26 mouse cellular contexts compared by ENCODE assay signal in genomic region chr12:17241614-17242013, GRCm38 (mm10). TPM values are rescaled to one million over a fixed set of nuclear protein-coding genes. Genes with fewer than 3 reads are reported as not detected.
DNase-seq lines count a peak whose midpoint lies in the region; ATAC-seq and TF ChIP-seq lines count a peak whose summit lies in the region.
"Had no signal": no experiment of that assay in that cellular context is flagged by ENCODE, and none has a peak within 500 bp of the region (broad histone marks: within the 10 kb centered on the region; RNA-seq: fewer than 3 reads in every experiment).

No protein-coding gene starts in this region.

- H3K27ac ChIP-seq in layer of hippocampus, adult 2 months: peak overlapping the region; percentile 94
- H3K27ac ChIP-seq in intestine, postnatal 0 days (ENCODE audit: low read depth, low read length): no peak overlapping the region
- H3K27ac ChIP-seq: heart, embryonic 10.5 days; heart, embryonic 15.5 days; hindbrain, postnatal 0 days; intestine, embryonic 15.5 days; kidney, postnatal 0 days; limb, embryonic 10.5 days; limb, embryonic 15.5 days; liver, embryonic 13.5 days; midbrain, embryonic 12.5 days; neural tube, embryonic 15.5 days had no signal

- no peak overlapping the region for H3K4me2 ChIP-seq in intestine, postnatal 0 days (replicated peaks; ENCODE audit: low read depth)
- H3K4me2 ChIP-seq: heart, embryonic 15.5 days; intestine, embryonic 15.5 days; limb, embryonic 15.5 days; liver, embryonic 13.5 days; midbrain, embryonic 12.5 days; neural tube, embryonic 15.5 days had no signal

- intact Hi-C loops in left cerebral cortex, postnatal 25 days (cut with DNase I): no loop called here

- H3K27me3 ChIP-seq in intestine, postnatal 0 days (replicated peaks; ENCODE audit: control insufficient read depth, insufficient read depth, low read length): no peaks in the 10 kb centered on the region
- H3K27me3 ChIP-seq: heart, embryonic 15.5 days; intestine, embryonic 15.5 days; limb, embryonic 15.5 days; liver, embryonic 13.5 days; midbrain, embryonic 12.5 days; neural tube, embryonic 15.5 days had no signal

- H3K4me3 ChIP-seq in layer of hippocampus, adult 2 months: no peak overlapping the region
- no peak overlapping the region for H3K4me3 ChIP-seq in intestine, postnatal 0 days (ENCODE audit: low read depth, low read length)
- H3K4me3 ChIP-seq: erythroblast, embryonic 14.5 days; heart, embryonic 10.5 days; heart, embryonic 15.5 days; intestine, embryonic 15.5 days; limb, embryonic 10.5 days; limb, embryonic 15.5 days; liver, embryonic 13.5 days; megakaryocyte, embryonic 14.5 days; midbrain, embryonic 12.5 days; neural tube, embryonic 15.5 days had no signal

- no peaks in the 10 kb centered on the region for H3K36me3 ChIP-seq in intestine, postnatal 0 days (ENCODE audit: control insufficient read depth, insufficient read depth)
- H3K36me3 ChIP-seq: heart, embryonic 10.5 days; heart, embryonic 15.5 days; intestine, embryonic 15.5 days; limb, embryonic 10.5 days; limb, embryonic 15.5 days; liver, embryonic 13.5 days; midbrain, embryonic 12.5 days; neural tube, embryonic 15.5 days had no signal

- no peak overlapping the region for H3K9ac ChIP-seq in intestine, postnatal 0 days (ENCODE audit: low read depth, low read length)
- H3K9ac ChIP-seq: heart, embryonic 15.5 days; intestine, embryonic 15.5 days; limb, embryonic 15.5 days; liver, embryonic 13.5 days; midbrain, embryonic 12.5 days; neural tube, embryonic 15.5 days had no signal

- no peaks in the 10 kb centered on the region for H3K9me3 ChIP-seq in intestine, postnatal 0 days (ENCODE audit: control insufficient read depth)
- H3K9me3 ChIP-seq: heart, embryonic 10.5 days; heart, embryonic 15.5 days; intestine, embryonic 15.5 days; limb, embryonic 15.5 days; liver, embryonic 13.5 days; megakaryocyte, embryonic 14.5 days; midbrain, embryonic 12.5 days; neural tube, embryonic 15.5 days had no signal

- peak; percentile 46 to 68 for DNase-seq in layer of hippocampus, adult 2 months (ENCODE audit: low spot score in 2 of 2)
- no peak for DNase-seq in layer of hippocampus, postnatal 36 days
- peak; percentile 54 for DNase-seq in right cerebral cortex, adult 18-20 months
- no peak for DNase-seq in right cerebral cortex, postnatal 4 days
- DNase-seq in left cerebral cortex, postnatal 25 days (ENCODE audit: low spot score in 2 of 2): peak; percentile 66 to 78
- DNase-seq: B cell, adult 2 months; cerebellum, adult 18-20 months; gastrocnemius, postnatal 25 days; kidney, adult 8-10 months; liver, embryonic 13.5 days; lung, adult 18-20 months; lung, postnatal 4 days had no signal

- ATAC-seq in intestine, postnatal 0 days: no peak
- ATAC-seq: forebrain, embryonic 16.5 days; hindbrain, postnatal 0 days; intestine, embryonic 15.5 days; lung, postnatal 0 days had no signal

- WGBS in intestine, postnatal 0 days: 92% methylated on average over 9 of the region's 9 CpGs

- TF ChIP-seq CTCF in layer of hippocampus, adult 2 months (conservative IDR thresholded peaks at IDR 0.05): no peak
- no peak for TF ChIP-seq CTCF in intestine, postnatal 0 days (IDR thresholded peaks at IDR 0.05; ENCODE audit: low read depth)

- H3K4me1 ChIP-seq in intestine, postnatal 0 days (replicated peaks; ENCODE audit: control insufficient read depth, insufficient read depth, low read length): no peaks in the 10 kb centered on the region
- H3K4me1 ChIP-seq: heart, embryonic 10.5 days; heart, embryonic 15.5 days; intestine, embryonic 15.5 days; liver, embryonic 13.5 days; megakaryocyte, embryonic 14.5 days; neural tube, embryonic 15.5 days had no signal

RNA-seq across cellular contexts. Expression of gene Pdia6, which starts 24.7 kb away (rescaled TPM):
- 100 to 1,000 TPM; 122 to 139 TPM for total RNA-seq in layer of hippocampus, adult 2 months (2021)
- total RNA-seq in layer of hippocampus, postnatal 36 days (2021): 100 to 1,000 TPM; 170 to 200 TPM
- total RNA-seq in left cerebral cortex, postnatal 25 days (2021): 100 to 1,000 TPM; 149 to 160 TPM
- polyA plus RNA-seq in intestine, postnatal 0 days (2015; fragmentation: Nextera tagmentation; extraction: Ambion mirVana): 171 and 184 TPM in 2 replicates

Comparison
In these comparisons a context has a peak if more than half of its experiments do, and no peak if none do; other contexts are left out.
1. DNase-seq: peak in layer of hippocampus, adult 2 months (2 of 2), right cerebral cortex, adult 18-20 months (single experiment) and left cerebral cortex, postnatal 25 days (2 of 2); none in layer of hippocampus, postnatal 36 days (0 of 2) and right cerebral cortex, postnatal 4 days (single experiment).